Mouse (Mus musculus): ENCODE measurements around the gene Afap1.

Gene Afap1

GRCm38 (mm10) chr5:35935939-35936338, 42.8 kb downstream of the Afap1 start:
- DNase-seq (ENCODE audit: low spot score) = no peak

- no peak for DNase-seq (ENCODE audit: low spot score)
These were observed 45.4 kb downstream of the Afap1 start for GRCm38 (mm10) chr5:35938249-35939223.

- DNase-seq (ENCODE audit: low spot score) = no peak
These were observed 46.8 kb downstream of the Afap1 start for GRCm38 (mm10) chr5:35939958-35940357.

- DNase-seq (ENCODE audit: low spot score) = no peak
These were observed 50.4 kb downstream of the Afap1 start for GRCm38 (mm10) chr5:35943541-35943940.

DNA sequence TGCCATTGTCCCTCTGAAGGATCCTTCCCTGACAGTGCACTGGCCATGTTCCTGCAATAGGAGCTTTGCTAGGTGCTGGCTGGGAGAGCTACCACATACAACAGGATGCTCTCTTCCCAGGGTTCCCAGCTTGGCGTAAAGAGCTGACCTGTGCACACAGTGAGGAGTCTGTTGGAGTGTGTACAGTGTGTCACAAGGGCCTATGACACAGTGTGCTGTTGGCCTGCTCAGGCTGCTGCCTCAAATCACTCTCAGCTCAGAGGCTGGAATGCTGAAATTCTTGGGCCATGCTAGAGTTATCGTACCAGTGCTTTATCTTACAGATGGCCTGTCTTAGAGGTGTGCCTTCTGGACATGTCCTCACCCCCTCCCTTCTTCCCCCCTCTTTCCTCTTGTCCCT, 53.7 kb downstream of the Afap1 start:
- DNase-seq (ENCODE audit: low spot score) = no peak

GRCm38 (mm10) chr5:35947427-35947826, 54.3 kb downstream of the Afap1 start:
- no peak for DNase-seq (ENCODE audit: low spot score)

GRCm38 (mm10) chr5:35948225-35948975, 55.3 kb downstream of the Afap1 start:
- no peak for DNase-seq (ENCODE audit: low spot score)

- DNase-seq (ENCODE audit: low spot score) = no peak
These were observed 55.9 kb downstream of the Afap1 start for GRCm38 (mm10) chr5:35949061-35949460.

DNA sequence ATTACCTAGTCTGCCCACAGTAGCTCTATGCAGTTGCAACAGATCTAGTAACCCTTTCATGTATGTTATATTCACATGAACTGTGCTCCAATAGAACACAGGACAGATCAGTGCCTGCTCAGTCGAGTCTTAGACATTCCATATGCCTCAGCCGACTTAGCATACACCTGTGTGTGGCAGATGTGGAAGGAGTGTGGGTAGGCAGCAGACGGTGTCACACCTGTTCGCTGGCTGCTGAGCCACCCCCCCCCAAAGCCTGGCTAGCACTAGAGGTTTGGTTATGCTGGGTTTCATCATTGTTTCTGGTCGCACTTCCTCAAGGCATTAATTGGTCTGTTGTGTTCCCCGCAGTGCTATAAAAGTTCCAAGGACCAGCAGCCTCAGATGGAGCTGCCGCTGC, 57.4 kb downstream of the Afap1 start:
- DNase-seq (ENCODE audit: low spot score) = no peak

DNA sequence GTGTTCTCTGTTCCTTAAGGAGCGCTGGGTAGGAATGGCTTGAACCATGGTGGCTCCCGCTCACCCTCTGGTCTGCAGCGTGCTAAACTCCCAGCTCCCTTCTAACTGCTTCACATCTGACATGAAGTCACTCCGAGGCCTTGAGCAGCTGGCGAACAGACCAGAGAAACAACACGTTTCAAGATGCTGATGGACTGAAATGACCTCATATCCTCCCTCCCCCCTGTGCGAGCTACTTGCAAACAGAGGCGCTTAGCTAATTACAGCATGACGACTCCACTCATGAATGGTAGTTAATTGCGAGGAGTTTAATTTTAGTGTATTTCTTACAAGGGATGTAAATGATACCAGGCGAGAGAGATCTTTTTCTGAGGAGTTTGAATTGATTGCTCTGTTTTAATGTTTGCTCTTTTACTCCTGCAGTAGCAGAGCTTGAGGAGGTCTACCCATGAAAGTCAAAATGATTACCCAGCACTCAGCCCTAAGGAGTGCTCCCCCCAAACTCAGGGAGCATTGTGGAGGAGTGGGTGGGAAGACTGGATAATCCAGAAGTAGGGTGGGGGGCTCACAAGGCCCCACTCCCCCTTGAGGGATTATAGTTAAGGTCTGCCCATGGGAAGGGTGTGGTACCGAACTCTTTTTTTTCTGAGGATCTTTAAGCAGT, 61.1 kb downstream of the Afap1 start:
- DNase-seq (ENCODE audit: low spot score) = no peak

DNA sequence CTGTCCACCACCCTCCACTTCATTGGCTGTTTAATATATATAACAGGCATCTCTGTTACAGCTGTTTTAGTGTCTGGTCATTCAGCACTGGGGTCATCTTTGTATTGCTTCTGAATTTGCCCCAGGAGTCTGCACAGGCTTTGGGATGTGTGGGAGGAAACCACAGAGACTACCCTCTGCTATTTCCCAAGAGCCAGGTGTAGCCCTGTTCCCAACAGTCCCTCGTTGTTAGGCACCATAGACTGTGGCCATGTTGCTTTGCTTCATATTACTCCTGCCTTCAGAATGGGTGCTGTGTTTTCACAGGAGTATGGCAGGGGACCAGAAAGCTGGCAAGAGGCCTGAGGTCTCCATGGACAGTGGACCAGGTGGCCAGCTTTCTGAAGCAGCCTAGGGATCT, 63.1 kb downstream of the Afap1 start:
- no peak for DNase-seq (ENCODE audit: low spot score)

DNA sequence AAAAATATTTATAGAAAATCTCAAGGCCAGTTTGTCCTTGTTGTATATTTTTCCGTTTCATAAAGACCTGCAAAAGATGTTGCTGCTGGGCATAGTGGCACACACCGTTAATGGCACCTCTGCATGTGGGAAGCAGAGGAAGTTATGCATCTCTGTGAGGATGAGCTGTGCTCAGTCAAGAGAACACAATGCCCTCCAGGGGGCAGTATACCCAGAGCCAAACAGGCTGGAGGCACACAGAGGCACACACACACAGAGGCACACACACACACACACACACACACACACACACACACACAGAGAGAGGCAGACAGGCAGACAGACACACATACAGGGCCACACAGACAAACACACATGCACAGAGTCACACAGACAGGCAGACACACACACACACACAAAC, 65.6 kb downstream of the Afap1 start:
- DNase-seq (ENCODE audit: low spot score) = no peak

DNA sequence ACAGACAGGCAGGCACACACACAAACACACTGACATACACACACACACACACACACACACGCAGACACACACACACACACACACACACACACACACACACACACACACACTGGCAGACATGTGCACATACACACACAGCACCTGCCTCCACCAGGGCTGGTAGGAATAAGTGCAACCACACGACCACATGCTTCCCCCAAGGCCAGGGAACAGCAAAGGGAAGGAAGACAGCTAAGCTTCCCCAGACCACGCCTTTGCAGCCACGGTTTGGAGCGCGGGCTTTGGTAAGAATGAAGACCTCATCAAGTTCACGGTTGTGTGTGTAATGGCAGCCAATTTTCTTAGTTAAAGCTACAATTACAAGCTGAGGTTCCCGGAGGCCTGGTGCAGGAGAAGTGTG, 67.0 kb downstream of the Afap1 start:
- no peak for DNase-seq (ENCODE audit: low spot score)

- DNase-seq (ENCODE audit: low spot score) = no peak
These were observed 68.2 kb downstream of the Afap1 start for GRCm38 (mm10) chr5:35961271-35961670.

DNA sequence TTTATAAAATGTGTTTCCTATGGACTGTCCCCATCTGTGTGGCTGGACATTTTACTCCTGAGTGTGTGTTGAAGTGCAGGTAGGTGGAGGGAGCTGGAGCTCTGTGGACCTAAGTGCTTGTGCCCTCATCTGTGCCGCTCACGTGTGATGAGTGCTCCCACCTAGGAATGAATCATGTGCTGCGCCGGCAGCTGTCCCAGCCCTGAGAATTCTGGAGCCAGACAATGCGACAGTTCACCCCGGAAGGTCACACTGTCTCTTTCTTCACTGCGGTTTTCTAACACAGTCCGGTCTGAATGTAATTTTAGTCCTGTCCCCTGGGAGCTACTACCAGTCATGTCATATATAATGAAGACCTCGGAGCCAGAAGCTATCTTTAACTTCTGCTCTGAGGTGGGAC, 70.5 kb downstream of the Afap1 start:
- no peak for DNase-seq (ENCODE audit: low spot score)

DNA sequence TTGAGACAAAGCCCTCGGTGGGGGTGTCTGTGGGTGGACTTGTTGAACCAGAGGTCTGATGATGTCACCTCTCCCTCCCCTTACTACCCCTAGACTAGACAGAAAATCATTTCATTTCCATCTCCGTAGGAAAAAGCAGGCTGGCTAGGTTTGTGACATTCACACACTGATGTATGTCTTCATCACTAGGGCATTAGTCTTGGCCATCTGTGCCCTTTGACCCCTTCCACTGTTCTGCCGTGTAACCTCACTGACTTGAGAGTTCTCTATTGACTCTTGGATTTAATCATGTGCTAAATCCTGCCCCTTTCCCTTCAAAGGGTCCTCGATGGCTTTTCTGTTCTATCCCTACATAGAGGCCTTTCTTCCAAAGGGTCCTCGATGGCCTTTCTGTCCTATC, 71.9 kb downstream of the Afap1 start:
- DNase-seq (ENCODE audit: low spot score) = no peak

DNA sequence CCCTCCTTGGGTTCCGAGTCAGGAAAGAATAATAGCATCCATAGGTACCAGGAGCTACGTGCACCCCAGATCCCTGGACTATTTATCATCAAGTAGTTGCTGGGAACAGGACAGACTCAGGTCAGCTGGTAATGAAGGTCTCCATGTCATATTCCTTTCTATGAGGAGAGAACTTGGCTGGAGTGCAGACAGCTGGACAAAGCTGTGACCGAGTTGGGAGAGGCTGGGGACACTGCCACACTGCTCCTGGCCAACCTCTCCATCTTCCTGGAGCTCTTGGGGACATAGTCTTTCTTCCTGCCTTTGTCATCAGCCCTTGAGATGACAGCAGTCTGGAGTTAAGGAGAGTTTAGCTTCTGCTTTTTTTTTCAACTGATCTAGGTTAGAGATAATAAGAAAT, 76.7 kb downstream of the Afap1 start:
- DNase-seq (ENCODE audit: low spot score) = no peak

GRCm38 (mm10) chr5:35970380-35971105, 77.4 kb downstream of the Afap1 start:
- no peak for DNase-seq (ENCODE audit: low spot score)

DNA sequence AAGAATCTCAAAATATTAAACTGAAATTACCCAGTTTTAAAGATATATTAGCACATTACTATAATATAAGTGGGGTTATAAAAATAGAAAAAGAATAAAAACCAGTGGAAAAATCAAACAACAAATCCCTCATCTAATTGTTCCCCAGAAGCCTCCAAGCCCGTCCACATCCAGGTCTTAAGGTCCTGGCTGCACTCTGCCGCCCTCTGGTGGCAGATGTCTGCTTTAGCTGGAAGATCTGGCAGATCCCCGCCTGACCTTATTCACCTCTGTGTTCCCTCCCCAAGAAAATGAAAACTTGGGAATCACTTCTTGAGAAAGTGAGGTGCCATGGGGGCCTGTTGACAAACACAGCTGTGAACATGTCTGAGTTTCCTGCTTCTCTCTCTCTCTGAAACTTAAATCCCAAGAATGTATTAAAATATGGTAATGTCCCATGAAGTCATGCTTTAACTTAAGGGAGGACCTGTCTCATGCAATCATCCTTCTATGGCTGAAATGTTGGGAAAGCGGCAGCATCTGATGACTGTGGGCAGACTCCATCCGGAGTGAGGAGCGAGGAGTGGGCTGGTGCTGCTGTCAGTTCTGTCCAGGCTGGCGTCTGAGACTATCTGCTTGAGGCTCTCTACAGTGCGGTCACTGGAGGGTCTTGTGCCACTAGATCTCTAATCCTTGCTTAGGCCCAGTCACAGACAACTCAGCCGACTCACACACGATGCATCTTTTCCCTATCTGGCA, 78.9 kb downstream of the Afap1 start:
- peak; percentile 44 for DNase-seq (ENCODE audit: low spot score)

- no peak for DNase-seq (ENCODE audit: low spot score)
These were observed 79.6 kb downstream of the Afap1 start for GRCm38 (mm10) chr5:35972739-35973138.

- DNase-seq (ENCODE audit: low spot score) = peak; percentile 58
These were observed 80.7 kb downstream of the Afap1 start for GRCm38 (mm10) chr5:35973800-35974199.
